Mouse (Mus musculus) embryonic fibroblast, embryonic 13.5 days (primary cell): ENCODE measurements around the gene Cbl.

Experiments
- CTCF ChIP-seq: IDR thresholded peaks from 2 replicates; pipeline ENCODE4 v1.5.1; 2011; ENCODE audit warnings: mild to moderate bottlenecking, control low read depth, low read length, moderate library complexity, borderline replicate concordance; ENCODE audit not compliant: insufficient read depth
- POLR2A ChIP-seq: IDR thresholded peaks from 2 replicates; pipeline ENCODE4 v1.6.1; 2011; ENCODE audit warnings: low read depth, mild to moderate bottlenecking, control low read depth, low read length, moderate library complexity

DNA sequence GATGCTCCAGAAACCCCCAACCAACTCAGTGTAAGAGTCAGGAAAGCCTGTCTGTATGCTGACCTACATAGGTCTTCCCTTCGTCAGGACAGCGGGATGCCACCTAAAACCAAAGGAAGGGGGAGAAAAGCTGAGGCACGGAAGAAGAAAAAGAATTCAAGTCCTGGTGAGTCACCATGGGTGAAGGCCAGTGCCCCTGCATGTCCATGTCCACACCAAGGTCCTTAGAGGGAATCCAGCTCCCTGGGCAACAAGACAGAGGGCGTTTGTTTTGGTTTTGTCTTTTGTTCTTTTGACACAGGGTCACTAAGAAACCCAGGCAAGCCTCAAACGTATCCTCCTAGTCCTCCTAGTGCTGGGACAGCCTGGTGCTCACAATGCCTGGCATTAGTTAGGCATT, 7.1 kb upstream of the Cbl start:
- TF ChIP-seq CTCF (no peak), POLR2A (no peak)
